Mouse (Mus musculus) embryonic facial prominence, embryonic 10.5 days (tissue): ENCODE results near the gene Islr2. TPM values are rescaled to one million over a fixed set of nuclear protein-coding genes. Genes with fewer than 3 reads are reported as not detected.

Experiments
- DNase-seq: peaks from one replicate; pipeline ENCODE4 v3.0.0-alpha.2; 2017; ENCODE audit warnings: low spot score
- H3K27ac ChIP-seq: fragments of 300-500 bp; sonication (generic); replicated peaks from 2 replicates; pipeline ENCODE4 v1.5.1; 2016; ENCODE audit warnings: mild to moderate bottlenecking
- H3K27me3 ChIP-seq: fragments of 300-500 bp; sonication (generic); replicated peaks from 2 replicates; pipeline ENCODE4 v1.6.1; 2016; ENCODE audit warnings: low read depth, mild to moderate bottlenecking; ENCODE audit not compliant: poor library complexity, severe bottlenecking
- H3K36me3 ChIP-seq: fragments of 300-500 bp; sonication (generic); replicated peaks from 2 replicates; pipeline ENCODE4 v1.6.1; 2016; ENCODE audit warnings: mild to moderate bottlenecking, moderate library complexity
- H3K4me1 ChIP-seq: fragments of 300-500 bp; sonication (generic); 2 replicates; pipeline ENCODE4 v1.6.1; 2016
- H3K4me3 ChIP-seq: fragments of 300-500 bp; sonication (generic); 2 replicates; pipeline ENCODE4 v1.5.1; 2016; ENCODE audit warnings: mild to moderate bottlenecking, moderate library complexity
- H3K9me3 ChIP-seq: fragments of 300-500 bp; sonication (generic); 2 replicates; pipeline ENCODE4 v1.6.1; 2016; ENCODE audit warnings: mild to moderate bottlenecking
- WGBS: fragments of 180-500 bp; shearing (Covaris S2); methylation state at CpG from one replicate; pipeline ENCODE4 v1.1.7; 2016; 5-methylcytosine and 5-hydroxymethylcytosine counted together
- polyA plus RNA-seq: library from polyadenylated mRNA; unstranded; fragments of >200 nt; fragmentation: Nextera tagmentation; extraction: Ambion mirVana; gene quantifications from 2 replicates; pipeline ENCODE4 v1.2.1, GENCODE M21; 2016

The Islr2 gene
- polyA plus RNA-seq, 1 experiment from 2014 or later, result 2.2 TPM

DNA sequence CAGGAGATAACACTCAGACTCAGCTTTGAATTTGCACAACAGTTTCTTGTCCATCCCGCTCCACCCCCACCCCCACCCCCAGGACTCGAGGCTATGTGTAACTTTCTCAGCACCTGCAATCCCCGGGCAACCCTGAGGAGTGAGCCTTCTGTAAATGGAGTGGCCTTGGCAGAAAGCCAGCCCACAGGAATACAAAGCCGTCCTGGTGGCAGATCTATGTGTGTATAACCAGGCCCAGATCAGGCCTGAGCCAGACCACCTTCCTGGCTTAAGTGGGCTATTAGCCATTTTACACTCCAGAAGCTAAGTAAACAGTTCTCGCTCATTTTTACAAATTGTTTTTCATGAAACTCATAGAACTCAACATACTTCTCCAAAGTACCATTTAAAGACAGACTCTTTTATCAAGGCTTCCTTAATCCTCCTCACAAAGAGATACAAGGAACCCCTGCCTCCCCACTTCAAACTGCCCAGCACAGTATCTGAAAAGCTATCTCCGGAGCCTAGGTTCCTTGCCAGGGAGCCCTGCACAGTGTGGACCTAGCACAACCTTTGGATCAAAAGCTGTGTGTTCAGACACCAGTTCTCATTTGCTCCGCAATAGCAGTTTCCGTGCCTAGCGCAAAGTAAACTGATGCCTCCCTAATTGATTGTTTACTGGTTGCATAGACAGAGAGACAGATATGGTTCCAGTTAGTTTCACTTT is 37.8 kb upstream of the Islr2 start:
- no peak overlapping the region for H3K27ac ChIP-seq
- peaks cover 27% of the 10 kb centered on the region for H3K4me1 ChIP-seq
- H3K27me3 ChIP-seq, result no peaks in the 10 kb centered on the region
- H3K4me3 ChIP-seq, result no peak overlapping the region
- WGBS, result 67% methylated on average over 9 of the region's 9 CpGs
- no peak for DNase-seq
- H3K9me3 ChIP-seq, result no peaks in the 10 kb centered on the region
- H3K36me3 ChIP-seq, result peaks cover 17% of the 10 kb centered on the region

- Histone ChIP-seq H3K4me1 (peaks cover 16% of the 10 kb centered on the region), H3K27ac (no peak overlapping the region), H3K27me3 (no peaks in the 10 kb centered on the region), H3K9me3 (no peaks in the 10 kb centered on the region), H3K36me3 (peaks cover 55% of the 10 kb centered on the region), H3K4me3 (no peak overlapping the region)
- 96% methylated on average over 28 of the region's 28 CpGs for WGBS
- no peak for DNase-seq
These were observed 30.4 kb upstream of the Islr2 start for GRCm38 (mm10) chr9:58234502-58235015.

- Histone ChIP-seq H3K27me3 (no peaks in the 10 kb centered on the region), H3K9me3 (no peaks in the 10 kb centered on the region), H3K36me3 (peaks cover 77% of the 10 kb centered on the region), H3K4me3 (no peak overlapping the region), H3K4me1 (peaks cover 16% of the 10 kb centered on the region), H3K27ac (peak overlapping the region; percentile 36)
- DNase-seq, result no peak
- 50% methylated on average over 5 of the region's 5 CpGs for WGBS
These were observed 28.3 kb upstream of the Islr2 start for GRCm38 (mm10) chr9:58232374-58232773.

GRCm38 (mm10) chr9:58231746-58232145 is 27.6 kb upstream of the Islr2 start:
- Histone ChIP-seq H3K4me1 (peaks cover 16% of the 10 kb centered on the region), H3K27ac (peak overlapping the region; percentile 36), H3K4me3 (no peak overlapping the region), H3K9me3 (no peaks in the 10 kb centered on the region), H3K36me3 (peaks cover 81% of the 10 kb centered on the region), H3K27me3 (no peaks in the 10 kb centered on the region)
- WGBS, result 46% methylated on average over 6 of the region's 6 CpGs
- no peak for DNase-seq

DNA sequence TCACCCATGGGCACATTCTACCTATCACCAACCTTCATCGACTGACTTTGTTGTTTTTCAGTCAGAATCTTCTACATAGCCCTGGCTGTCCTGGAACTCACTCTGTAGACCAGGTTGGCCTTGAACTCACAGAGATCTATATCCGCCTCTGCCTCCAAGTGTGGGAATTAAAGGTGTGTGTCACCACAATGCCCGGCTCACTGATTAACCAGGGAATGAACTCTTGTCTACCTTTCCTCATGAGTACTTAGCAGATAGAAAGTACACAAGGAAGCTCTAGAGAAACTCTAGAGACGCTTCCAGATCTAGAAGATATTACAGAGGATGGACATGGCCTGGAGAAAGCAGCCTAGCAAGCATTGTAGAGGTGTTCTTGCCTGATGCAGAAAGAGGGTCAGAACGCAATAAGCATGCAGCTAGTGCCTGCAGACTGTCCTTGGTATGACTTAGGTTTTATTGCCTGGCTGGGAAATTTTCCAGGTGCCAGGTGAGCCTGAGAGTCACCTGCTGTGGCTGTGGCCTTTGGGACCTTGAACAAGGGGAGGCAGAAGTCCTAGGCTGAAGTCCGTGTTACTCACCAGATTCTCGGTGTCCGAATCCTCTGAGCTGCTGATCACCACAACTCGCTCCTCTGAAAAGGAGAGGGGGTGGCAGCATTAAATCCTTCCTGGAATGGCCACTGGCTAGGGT is 24.8 kb upstream of the Islr2 start:
- Histone ChIP-seq H3K36me3 (peaks cover 92% of the 10 kb centered on the region), H3K27me3 (no peaks in the 10 kb centered on the region), H3K4me1 (peaks cover 16% of the 10 kb centered on the region), H3K4me3 (no peak overlapping the region), H3K9me3 (no peaks in the 10 kb centered on the region), H3K27ac (no peak overlapping the region)
- DNase-seq, result no peak
- 93% methylated on average over 9 of the region's 9 CpGs for WGBS

- H3K4me3 ChIP-seq, result no peak overlapping the region
- DNase-seq, result peak; percentile 57
- no peaks in the 10 kb centered on the region for H3K9me3 ChIP-seq
- H3K27ac ChIP-seq, result no peak overlapping the region
- WGBS, result 65% methylated on average over 9 of the region's 9 CpGs
- no peaks in the 10 kb centered on the region for H3K27me3 ChIP-seq
- H3K36me3 ChIP-seq, result peaks cover 86% of the 10 kb centered on the region
- no peaks in the 10 kb centered on the region for H3K4me1 ChIP-seq
These were observed 22.1 kb upstream of the Islr2 start for GRCm38 (mm10) chr9:58225915-58226913.

DNA sequence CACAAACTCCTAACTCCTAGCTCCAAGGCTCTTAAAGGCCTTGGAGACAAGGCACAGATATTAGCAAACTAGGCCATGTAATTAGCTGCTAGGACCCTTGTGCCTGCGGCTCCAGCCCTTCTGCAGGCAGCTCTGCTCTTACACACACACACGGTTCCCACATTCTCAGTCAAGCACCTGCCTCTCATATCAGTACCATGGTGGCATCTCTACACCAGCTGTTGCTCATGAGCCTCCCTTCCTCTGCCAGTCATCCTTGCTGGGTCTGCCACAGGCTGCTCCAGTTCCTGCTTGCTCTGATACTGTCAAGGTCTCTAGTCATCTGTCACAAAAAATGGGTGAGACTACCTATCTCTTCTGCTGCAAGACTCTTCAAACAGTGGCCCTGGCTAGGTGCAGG is 20.2 kb upstream of the Islr2 start:
- Histone ChIP-seq H3K36me3 (peaks cover 80% of the 10 kb centered on the region), H3K27ac (no peak overlapping the region)
- WGBS, result 82% methylated on average over 2 of the region's 2 CpGs

GRCm38 (mm10) chr9:58220218-58220903 is 16.2 kb upstream of the Islr2 start:
- H3K4me3 ChIP-seq, result no peak overlapping the region
- no peaks in the 10 kb centered on the region for H3K9me3 ChIP-seq
- 66% methylated on average over 24 of the region's 24 CpGs for WGBS
- H3K27ac ChIP-seq, result no peak overlapping the region
- no peaks in the 10 kb centered on the region for H3K27me3 ChIP-seq
- DNase-seq, result peak; percentile 62
- peaks cover 49% of the 10 kb centered on the region for H3K36me3 ChIP-seq
- peaks cover 14% of the 10 kb centered on the region for H3K4me1 ChIP-seq

More for the DNA sequence above, 20.2 kb upstream of the Islr2 start:
- H3K27me3 ChIP-seq, result no peaks in the 10 kb centered on the region
- H3K9me3 ChIP-seq, result no peaks in the 10 kb centered on the region
- no peak overlapping the region for H3K4me3 ChIP-seq
- DNase-seq, result no peak
- no peaks in the 10 kb centered on the region for H3K4me1 ChIP-seq

GRCm38 (mm10) chr9:58218539-58218938 is 14.4 kb upstream of the Islr2 start:
- Histone ChIP-seq H3K9me3 (no peaks in the 10 kb centered on the region), H3K36me3 (peaks cover 38% of the 10 kb centered on the region), H3K27ac (no peak overlapping the region), H3K4me3 (no peak overlapping the region), H3K4me1 (peaks cover 32% of the 10 kb centered on the region), H3K27me3 (0 out of 2 replicates have a peak, but pooled peaks cover under 1% of the 10 kb centered on the region)
- DNase-seq, result no peak
- 89% methylated on average over 3 of the region's 3 CpGs for WGBS

GRCm38 (mm10) chr9:58216402-58216801 is 12.3 kb upstream of the Islr2 start:
- Histone ChIP-seq H3K9me3 (no peaks in the 10 kb centered on the region), H3K36me3 (peaks cover 20% of the 10 kb centered on the region), H3K27me3 (peaks cover 17% of the 10 kb centered on the region), H3K4me1 (peaks cover 35% of the 10 kb centered on the region), H3K4me3 (no peak overlapping the region), H3K27ac (no peak overlapping the region)
- peak; percentile 70 for DNase-seq
- 54% methylated on average over 6 of the region's 6 CpGs for WGBS

GRCm38 (mm10) chr9:58214519-58215180 is 10.5 kb upstream of the Islr2 start:
- Histone ChIP-seq H3K27ac (no peak overlapping the region), H3K36me3 (peaks cover 9% of the 10 kb centered on the region), H3K4me3 (no peak overlapping the region), H3K9me3 (no peaks in the 10 kb centered on the region), H3K4me1 (peaks cover 35% of the 10 kb centered on the region), H3K27me3 (peaks cover 17% of the 10 kb centered on the region)
- no peak for DNase-seq
- WGBS, result 62% methylated on average over 8 of the region's 8 CpGs
